Comparison of ENCODE assay signal across 9 mouse cellular contexts in genomic region chr7:118437101-118437802, GRCm38 (mm10). TPM values are rescaled to one million over a fixed set of nuclear protein-coding genes. Genes with fewer than 3 reads are reported as not detected.
DNase-seq lines count a peak whose midpoint lies in the region; ATAC-seq lines count a peak whose summit lies in the region.
"Had no signal": no experiment of that assay in that cellular context is flagged by ENCODE, and none has a peak within 500 bp of the region (broad histone marks: within the 10 kb centered on the region; RNA-seq: fewer than 3 reads in every experiment).

No protein-coding gene starts in this region.

- H3K9me3 ChIP-seq in hindbrain, embryonic 14.5 days (ENCODE audit: control insufficient read depth, low read length): no peaks in the 10 kb centered on the region
- H3K9me3 ChIP-seq in hindbrain, embryonic 13.5 days: no peaks in the 10 kb centered on the region
- H3K9me3 ChIP-seq: embryonic facial prominence, embryonic 12.5 days had no signal

- 56% methylated on average over 7 of the region's 7 CpGs for WGBS in hindbrain, embryonic 14.5 days
- 54% methylated on average over 7 of the region's 7 CpGs for WGBS in hindbrain, embryonic 13.5 days

- no peak overlapping the region for H3K4me2 ChIP-seq in hindbrain, embryonic 14.5 days (replicated peaks)
- no peak overlapping the region for H3K4me2 ChIP-seq in hindbrain, embryonic 13.5 days
- H3K4me2 ChIP-seq: embryonic facial prominence, embryonic 12.5 days had no signal

- H3K36me3 ChIP-seq in hindbrain, embryonic 14.5 days (replicated peaks; ENCODE audit: control insufficient read depth, insufficient read depth): no peaks in the 10 kb centered on the region
- no peaks in the 10 kb centered on the region for H3K36me3 ChIP-seq in hindbrain, embryonic 13.5 days
- H3K36me3 ChIP-seq: embryonic facial prominence, embryonic 12.5 days had no signal

- H3K27ac ChIP-seq in hindbrain, embryonic 14.5 days: no peak overlapping the region
- no peak overlapping the region for H3K27ac ChIP-seq in hindbrain, embryonic 13.5 days
- H3K27ac ChIP-seq: embryonic facial prominence, embryonic 12.5 days had no signal

- no peaks in the 10 kb centered on the region for H3K4me1 ChIP-seq in hindbrain, embryonic 14.5 days (replicated peaks; ENCODE audit: control insufficient read depth, insufficient read depth, low read length)
- no peaks in the 10 kb centered on the region for H3K4me1 ChIP-seq in hindbrain, embryonic 13.5 days (replicated peaks)
- H3K4me1 ChIP-seq: embryonic facial prominence, embryonic 12.5 days had no signal

- H3K9ac ChIP-seq in hindbrain, embryonic 14.5 days: no peak overlapping the region
- no peak overlapping the region for H3K9ac ChIP-seq in hindbrain, embryonic 13.5 days
- H3K9ac ChIP-seq: embryonic facial prominence, embryonic 12.5 days had no signal

- H3K27me3 ChIP-seq in hindbrain, embryonic 14.5 days (ENCODE audit: control insufficient read depth, insufficient read depth, low read length): no peaks in the 10 kb centered on the region
- H3K27me3 ChIP-seq in hindbrain, embryonic 13.5 days: no peaks in the 10 kb centered on the region
- H3K27me3 ChIP-seq: embryonic facial prominence, embryonic 12.5 days had no signal

- no peak for ATAC-seq in hindbrain, embryonic 14.5 days (ENCODE audit: low FRiP score)
- no peak for ATAC-seq in hindbrain, embryonic 13.5 days (ENCODE audit: low FRiP score)

- DNase-seq in hindbrain, embryonic 14.5 days (ENCODE audit: low spot score): peak; percentile 27
- peak; percentile 41 for DNase-seq in urinary bladder, postnatal 25 days (ENCODE audit: low spot score)
- no peak for DNase-seq in urinary bladder, adult 2 months (ENCODE audit: low spot score)
- peak; percentile 26 for DNase-seq in embryo, embryonic 9.5 days (ENCODE audit: extremely low spot score)
- DNase-seq in retina, postnatal 1 day: peak; percentile 59
- DNase-seq in left cerebral cortex, adult 8-10 months (ENCODE audit: low spot score in 2 of 2): no peak
- DNase-seq in yolk sac, embryonic 10.5 days (ENCODE audit: low spot score): no peak

- no peak overlapping the region for H3K4me3 ChIP-seq in hindbrain, embryonic 14.5 days (replicated peaks; ENCODE audit: low read length)
- no peak overlapping the region for H3K4me3 ChIP-seq in hindbrain, embryonic 13.5 days
- H3K4me3 ChIP-seq: embryonic facial prominence, embryonic 12.5 days had no signal

RNA-seq across cellular contexts. Expression of gene Syt17, which starts 10.8 kb away (rescaled TPM):
- polyA plus RNA-seq in hindbrain, embryonic 14.5 days (2014; fragmentation: Nextera tagmentation; extraction: Ambion mirVana): 18.6 and 22.3 TPM in 2 replicates
- 9.4 and 9.6 TPM in 2 replicates for polyA plus RNA-seq in hindbrain, embryonic 13.5 days (2015; fragmentation: Nextera tagmentation; extraction: Ambion mirVana)
- polyA plus RNA-seq in urinary bladder, adult 2 months (2012; rRNA removed): 2.3 and 2.8 TPM in 2 replicates
- total RNA-seq in left cerebral cortex, adult 8-10 months (2022): 10 to 100 TPM; 35.8 to 48.1 (median 41.5) TPM

RNA-seq across cellular contexts. Expression of gene Itpripl2, which starts 54.5 kb away (rescaled TPM):
- polyA plus RNA-seq in hindbrain, embryonic 14.5 days (2014; fragmentation: Nextera tagmentation; extraction: Ambion mirVana): 0.56 and 0.84 TPM in 2 replicates
- 1.1 and 1.2 TPM in 2 replicates for polyA plus RNA-seq in hindbrain, embryonic 13.5 days (2015; fragmentation: Nextera tagmentation; extraction: Ambion mirVana)
- polyA plus RNA-seq in urinary bladder, adult 2 months (2012; rRNA removed): 16.6 and 19.9 TPM in 2 replicates
- total RNA-seq in left cerebral cortex, adult 8-10 months (2022): 1 to 10 TPM; 4.1 to 5.3 (median 4.7) TPM

Comparison
In these comparisons a context has a peak if more than half of its experiments do, and no peak if none do; other contexts are left out.
1. DNase-seq: peak in hindbrain, embryonic 14.5 days (single experiment), urinary bladder, postnatal 25 days (single experiment), embryo, embryonic 9.5 days (single experiment) and retina, postnatal 1 day (single experiment); none in urinary bladder, adult 2 months (single experiment), left cerebral cortex, adult 8-10 months (0 of 2) and yolk sac, embryonic 10.5 days (single experiment).